ENCODE assay signal across 21 mouse cellular contexts in genomic region chr2:166252107-166252506, GRCm38 (mm10).
DNase-seq lines count a peak whose midpoint lies in the region; ATAC-seq lines count a peak whose summit lies in the region.
"Had no signal": no experiment of that assay in that cellular context is flagged by ENCODE, and none has a peak within 500 bp of the region (broad histone marks: within the 10 kb centered on the region; RNA-seq: fewer than 3 reads in every experiment).

No protein-coding gene starts in this region.

- intact Hi-C loops in gastrocnemius, postnatal 36 days (cut with DNase I), result no loop called here

- no peak for DNase-seq in forebrain, embryonic 10.5 days (ENCODE audit: extremely low spot score, low spot score)
- no peak for DNase-seq in forebrain, embryonic 11.5 days (ENCODE audit: low spot score)
- DNase-seq in R1 (ENCODE audit: low read depth, low spot score), result peak; percentile 57
- DNase-seq in gastrocnemius, postnatal 36 days, result no peak
- no peak for DNase-seq in cerebellum, adult 9-11 months
- no peak for DNase-seq in heart, embryonic 10.5 days (ENCODE audit: low spot score)
- DNase-seq: B cell, adult 2 months; cerebellum, adult 2 months; cerebellum, postnatal 14 days; embryo, embryonic 11 days; gastrocnemius, adult 2 months; gastrocnemius, postnatal 25 days; heart, postnatal 4 days had no signal

- peak overlapping the region; percentile 9; the same call in 1 of the 2 replicates for H3K27ac ChIP-seq in forebrain, embryonic 10.5 days
- no peak overlapping the region for H3K27ac ChIP-seq in forebrain, embryonic 11.5 days (ENCODE audit: low read depth, low read length)
- 0 out of 2 replicates have a peak overlapping the region, but pooled peaks have one; percentile 36 for H3K27ac ChIP-seq in embryonic facial prominence, embryonic 12.5 days
- H3K27ac ChIP-seq in heart, embryonic 10.5 days, result no peak overlapping the region; the same call in 1 of the 2 replicates
- H3K27ac ChIP-seq: embryonic facial prominence, embryonic 13.5 days; gastrocnemius, adult 2 months; hindbrain, embryonic 12.5 days; intestine, embryonic 15.5 days had no signal

- ATAC-seq in forebrain, embryonic 11.5 days (replicated peaks; ENCODE audit: low FRiP score), result no peak
- no peak for ATAC-seq in embryonic facial prominence, embryonic 12.5 days (ENCODE audit: insufficient number of reproducible peaks, insufficient read depth, low FRiP score, low TSS enrichment)
- ATAC-seq: activated CD4-positive, CD25-positive, alpha-beta regulatory T cell, adult 4 months; CD4-positive, CD25-positive, alpha-beta regulatory T cell, adult 4 months; forebrain, embryonic 14.5 days; intestine, embryonic 15.5 days had no signal

- 92% methylated on average over 3 of the region's 3 CpGs for WGBS in forebrain, embryonic 10.5 days
- WGBS in forebrain, embryonic 11.5 days, result 87% methylated on average over 3 of the region's 3 CpGs
- WGBS in embryonic facial prominence, embryonic 12.5 days, result 84% methylated on average over 3 of the region's 3 CpGs
- WGBS in heart, embryonic 10.5 days, result 85% methylated on average over 3 of the region's 3 CpGs

- H3K36me3 ChIP-seq in forebrain, embryonic 10.5 days (replicated peaks), result no peaks in the 10 kb centered on the region
- no peaks in the 10 kb centered on the region for H3K36me3 ChIP-seq in forebrain, embryonic 11.5 days (ENCODE audit: control insufficient read depth, insufficient read depth, low read length)
- no peaks in the 10 kb centered on the region for H3K36me3 ChIP-seq in embryonic facial prominence, embryonic 12.5 days
- H3K36me3 ChIP-seq in heart, embryonic 10.5 days, result no peaks in the 10 kb centered on the region
- H3K36me3 ChIP-seq: embryonic facial prominence, embryonic 13.5 days; G1E; hindbrain, embryonic 12.5 days; intestine, embryonic 15.5 days had no signal

- no peak overlapping the region for H3K9ac ChIP-seq in forebrain, embryonic 11.5 days (ENCODE audit: low read length)
- H3K9ac ChIP-seq in embryonic facial prominence, embryonic 12.5 days, result no peak overlapping the region
- H3K9ac ChIP-seq: embryonic facial prominence, embryonic 13.5 days; hindbrain, embryonic 12.5 days; intestine, embryonic 15.5 days had no signal

- peaks cover 2% of the 10 kb centered on the region for H3K27me3 ChIP-seq in forebrain, embryonic 10.5 days (ENCODE audit: poor library complexity, severe bottlenecking)
- no peaks in the 10 kb centered on the region for H3K27me3 ChIP-seq in forebrain, embryonic 11.5 days (ENCODE audit: control insufficient read depth, insufficient read depth, low read length)
- H3K27me3 ChIP-seq in embryonic facial prominence, embryonic 12.5 days, result no peaks in the 10 kb centered on the region
- H3K27me3 ChIP-seq in heart, embryonic 10.5 days (ENCODE audit: insufficient read depth, poor library complexity, severe bottlenecking), result no peaks in the 10 kb centered on the region
- H3K27me3 ChIP-seq: embryonic facial prominence, embryonic 13.5 days; intestine, embryonic 15.5 days had no signal

- peaks cover 1% of the 10 kb centered on the region; the same call in 1 of the 2 replicates for H3K9me3 ChIP-seq in forebrain, embryonic 10.5 days
- H3K9me3 ChIP-seq in forebrain, embryonic 11.5 days (ENCODE audit: control insufficient read depth, low read length), result no peaks in the 10 kb centered on the region
- H3K9me3 ChIP-seq in embryonic facial prominence, embryonic 12.5 days, result no peaks in the 10 kb centered on the region
- H3K9me3 ChIP-seq in heart, embryonic 10.5 days, result no peaks in the 10 kb centered on the region
- H3K9me3 ChIP-seq: embryonic facial prominence, embryonic 13.5 days; hindbrain, embryonic 12.5 days; intestine, embryonic 15.5 days had no signal

- H3K4me1 ChIP-seq in forebrain, embryonic 10.5 days, result peaks cover 38% of the 10 kb centered on the region
- H3K4me1 ChIP-seq in forebrain, embryonic 11.5 days (replicated peaks; ENCODE audit: control insufficient read depth, insufficient read depth, low read length), result no peaks in the 10 kb centered on the region
- H3K4me1 ChIP-seq in embryonic facial prominence, embryonic 12.5 days, result peaks cover 22% of the 10 kb centered on the region
- peaks cover 33% of the 10 kb centered on the region for H3K4me1 ChIP-seq in heart, embryonic 10.5 days

- H3K4me3 ChIP-seq in forebrain, embryonic 10.5 days, result no peak overlapping the region
- no peak overlapping the region for H3K4me3 ChIP-seq in forebrain, embryonic 11.5 days (ENCODE audit: low read depth, low read length)
- no peak overlapping the region for H3K4me3 ChIP-seq in embryonic facial prominence, embryonic 12.5 days
- H3K4me3 ChIP-seq in heart, embryonic 10.5 days, result no peak overlapping the region
- H3K4me3 ChIP-seq: embryonic facial prominence, embryonic 13.5 days; gastrocnemius, adult 2 months; hindbrain, embryonic 12.5 days; intestine, embryonic 15.5 days had no signal

- no peak overlapping the region for H3K4me2 ChIP-seq in forebrain, embryonic 11.5 days (ENCODE audit: low read depth, low read length, severe bottlenecking)
- no peak overlapping the region for H3K4me2 ChIP-seq in embryonic facial prominence, embryonic 12.5 days (replicated peaks)
- H3K4me2 ChIP-seq: embryonic facial prominence, embryonic 13.5 days; hindbrain, embryonic 12.5 days; intestine, embryonic 15.5 days had no signal

Comparison
In these comparisons a context has a peak if more than half of its experiments do, and no peak if none do; other contexts are left out.
1. H3K27ac ChIP-seq: peak in forebrain, embryonic 10.5 days (single experiment) and embryonic facial prominence, embryonic 12.5 days (single experiment); none in forebrain, embryonic 11.5 days (single experiment) and heart, embryonic 10.5 days (single experiment).